In the genomic region with DNA sequence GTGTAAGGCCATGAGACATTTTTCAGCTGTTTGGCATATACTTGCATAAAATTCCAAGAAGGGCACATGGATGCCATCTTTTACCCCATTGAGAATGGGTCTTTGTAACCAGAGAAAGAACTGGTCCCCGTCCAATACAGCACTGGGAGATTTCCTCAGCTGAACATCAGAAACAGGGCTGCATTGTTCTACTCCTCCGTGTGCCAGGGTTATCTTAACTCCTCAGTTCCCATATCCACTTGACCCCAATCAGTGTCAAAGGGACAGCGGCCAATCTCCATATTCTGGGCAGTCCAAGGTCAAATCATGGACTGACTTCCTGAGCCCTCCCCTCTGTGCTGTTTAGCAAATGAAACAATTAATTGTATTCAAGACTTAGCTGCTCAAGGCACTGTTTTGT, we compare ENCODE assay signal across 17 mouse cellular contexts.
DNase-seq lines count a peak whose midpoint lies in the region; ATAC-seq lines count a peak whose summit lies in the region.
"Had no signal": no experiment of that assay in that cellular context is flagged by ENCODE, and none has a peak within 500 bp of the region (broad histone marks: within the 10 kb centered on the region; RNA-seq: fewer than 3 reads in every experiment).

No protein-coding gene starts in this region.

- H3K36me3 ChIP-seq in intestine, embryonic 16.5 days (ENCODE audit: control insufficient read depth, insufficient read depth, low read length) = no peaks in the 10 kb centered on the region
- H3K36me3 ChIP-seq: embryonic facial prominence, embryonic 12.5 days; limb, embryonic 13.5 days; midbrain, embryonic 13.5 days had no signal

- peak; percentile 92 for ATAC-seq in frontal cortex, adult (ENCODE audit: low TSS enrichment)
- ATAC-seq in intestine, embryonic 16.5 days = no peak
- ATAC-seq: midbrain, embryonic 13.5 days had no signal

- no peak overlapping the region for H3K4me2 ChIP-seq in intestine, embryonic 16.5 days (ENCODE audit: low read depth, low read length)
- H3K4me2 ChIP-seq: embryonic facial prominence, embryonic 12.5 days; limb, embryonic 13.5 days; midbrain, embryonic 13.5 days had no signal

- intact Hi-C loops in left cerebral cortex, postnatal 36 days (cut with DNase I) = no loop called here

- no peak for DNase-seq in frontal cortex, postnatal 10 days (ENCODE audit: low spot score in 2 of 2)
- peak; percentile 45 for DNase-seq in left cerebral cortex, adult 11 months (ENCODE audit: low spot score)
- DNase-seq in left cerebral cortex, postnatal 36 days (ENCODE audit: low spot score in 2 of 2) = no peak
- peak; percentile 61 for DNase-seq in ES-CJ7 (ENCODE audit: low read depth, low spot score)
- peak; percentile 93 for DNase-seq in brain, adult 2 months (ENCODE audit: low read depth, low spot score)
- no peak for DNase-seq in spleen, adult 18-20 months
- DNase-seq: adrenal gland, adult 8-10 months; kidney, adult 9 months; lung, adult 18-20 months; thymus, postnatal 14 days had no signal

- H3K4me3 ChIP-seq in intestine, embryonic 16.5 days (ENCODE audit: low read length) = no peak overlapping the region
- H3K4me3 ChIP-seq: embryonic facial prominence, embryonic 12.5 days; limb, embryonic 13.5 days; midbrain, embryonic 13.5 days; myocyte had no signal

- no peaks in the 10 kb centered on the region for H3K27me3 ChIP-seq in intestine, embryonic 16.5 days (replicated peaks; ENCODE audit: control insufficient read depth, insufficient read depth, low read length)
- H3K27me3 ChIP-seq: embryonic facial prominence, embryonic 12.5 days; limb, embryonic 13.5 days; midbrain, embryonic 13.5 days had no signal

- no peak overlapping the region for H3K9ac ChIP-seq in intestine, embryonic 16.5 days (ENCODE audit: low read depth, low read length)
- H3K9ac ChIP-seq: embryonic facial prominence, embryonic 12.5 days; limb, embryonic 13.5 days; midbrain, embryonic 13.5 days had no signal

- H3K4me1 ChIP-seq in intestine, embryonic 16.5 days (ENCODE audit: control insufficient read depth, insufficient read depth, low read length) = no peaks in the 10 kb centered on the region
- H3K4me1 ChIP-seq: embryonic facial prominence, embryonic 12.5 days; limb, embryonic 13.5 days; midbrain, embryonic 13.5 days had no signal

- WGBS in intestine, embryonic 16.5 days = 58% methylated on average over 3 of the region's 3 CpGs

- no peak overlapping the region for H3K27ac ChIP-seq in intestine, embryonic 16.5 days (ENCODE audit: low read length)
- H3K27ac ChIP-seq: embryonic facial prominence, embryonic 12.5 days; limb, embryonic 13.5 days; macrophage; midbrain, embryonic 13.5 days had no signal

- H3K9me3 ChIP-seq in intestine, embryonic 16.5 days (ENCODE audit: control insufficient read depth, low read length) = no peaks in the 10 kb centered on the region
- H3K9me3 ChIP-seq: embryonic facial prominence, embryonic 12.5 days; limb, embryonic 13.5 days; midbrain, embryonic 13.5 days had no signal

Comparison
In these comparisons a context has a peak if more than half of its experiments do, and no peak if none do; other contexts are left out.
1. DNase-seq: peak in left cerebral cortex, adult 11 months (single experiment), ES-CJ7 (single experiment) and brain, adult 2 months (single experiment); none in frontal cortex, postnatal 10 days (0 of 2), left cerebral cortex, postnatal 36 days (0 of 2) and spleen, adult 18-20 months (0 of 2).